Mouse (Mus musculus): ENCODE data around the gene Grb10.

Gene Grb10

GRCm38 (mm10) chr11:11901509-11901908 is 137.0 kb downstream of the Grb10 start:
- DNase-seq (ENCODE audit: low spot score) = no peak

- DNase-seq (ENCODE audit: low spot score) = no peak
Measured at GRCm38 (mm10) chr11:11898496-11898895, 140.0 kb downstream of the Grb10 start.

GRCm38 (mm10) chr11:11897645-11898357 is 140.7 kb downstream of the Grb10 start, which contains the start of gene Ddc:
Ddc (minus strand) TSS chr11:11898144.
- no peak for DNase-seq (ENCODE audit: low spot score)

GRCm38 (mm10) chr11:11895479-11895878 is 143.0 kb downstream of the Grb10 start:
- no peak for DNase-seq (ENCODE audit: low spot score)

GRCm38 (mm10) chr11:11893769-11894168 is 144.7 kb downstream of the Grb10 start:
- DNase-seq (ENCODE audit: low spot score) = no peak

- no peak for DNase-seq (ENCODE audit: low spot score)
Measured at GRCm38 (mm10) chr11:11892993-11893602, 145.4 kb downstream of the Grb10 start.

GRCm38 (mm10) chr11:11891832-11892231 is 146.7 kb downstream of the Grb10 start:
- no peak for DNase-seq (ENCODE audit: low spot score)

- DNase-seq (ENCODE audit: low spot score) = no peak
Measured at GRCm38 (mm10) chr11:11890139-11890741, 148.2 kb downstream of the Grb10 start.

- DNase-seq (ENCODE audit: low spot score) = no peak
Measured at GRCm38 (mm10) chr11:11888727-11889126, 149.8 kb downstream of the Grb10 start.

GRCm38 (mm10) chr11:11888051-11888450 is 150.4 kb downstream of the Grb10 start:
- DNase-seq (ENCODE audit: low spot score) = no peak

GRCm38 (mm10) chr11:11886403-11886998 is 152.0 kb downstream of the Grb10 start:
- no peak for DNase-seq (ENCODE audit: low spot score)

- no peak for DNase-seq (ENCODE audit: low spot score)
Measured at GRCm38 (mm10) chr11:11885921-11886320, 152.6 kb downstream of the Grb10 start.

GRCm38 (mm10) chr11:11885246-11885643 is 153.2 kb downstream of the Grb10 start:
- no peak for DNase-seq (ENCODE audit: low spot score)

- DNase-seq (ENCODE audit: low spot score) = no peak
Measured at GRCm38 (mm10) chr11:11884533-11885245, 153.8 kb downstream of the Grb10 start.

GRCm38 (mm10) chr11:11881783-11882155 is 156.7 kb downstream of the Grb10 start:
- no peak for DNase-seq (ENCODE audit: low spot score)

- no peak for DNase-seq (ENCODE audit: low spot score)
Measured at GRCm38 (mm10) chr11:11881026-11881782, 157.3 kb downstream of the Grb10 start.
